Mouse (Mus musculus) adrenal gland, postnatal 10 days (tissue): ENCODE measurements around the gene Resp18. TPM values are rescaled to one million over a fixed set of nuclear protein-coding genes. Genes with fewer than 3 reads are reported as not detected.
A peak's percentile ranks its signal among the peaks of the same experiment; 100 is the strongest.

ENCODE experiments used
- DNase-seq: peaks from one replicate; pipeline ENCODE4 v3.0.0; 2021; ENCODE audit warnings: mixed read lengths
- total RNA-seq, 2 experiments: library from RNA; stranded (reverse); gene quantifications; 2 replicates each; pipeline ENCODE4 v1.2.3; 2021

Resp18 gene
- total RNA-seq, 2 experiments from 2014 or later = 103 to 109 TPM

GRCm38 (mm10) chr1:75277195-75278188 lies 723 bp downstream of the Resp18 start:
- DNase-seq = peak; percentile 82

GRCm38 (mm10) chr1:75264091-75264880 lies 13.9 kb downstream of the Resp18 start, which contains the start of gene Ptprn:
Ptprn (minus strand) TSS chr1:75264502.
- DNase-seq = no peak

- peak; percentile 85 for DNase-seq
Observed at GRCm38 (mm10) chr1:75262969-75263951, 15.0 kb downstream of the Resp18 start.

GRCm38 (mm10) chr1:75261278-75261677 lies 16.9 kb downstream of the Resp18 start:
- no peak for DNase-seq

- DNase-seq = no peak
Observed at GRCm38 (mm10) chr1:75255516-75256046, 22.6 kb downstream of the Resp18 start.

- DNase-seq = no peak
Observed at GRCm38 (mm10) chr1:75254625-75255013, 23.6 kb downstream of the Resp18 start.

- DNase-seq = peak; percentile 90
Observed at GRCm38 (mm10) chr1:75253849-75254624, 24.2 kb downstream of the Resp18 start.

- DNase-seq = no peak
Observed at GRCm38 (mm10) chr1:75253029-75253428, 25.2 kb downstream of the Resp18 start.

GRCm38 (mm10) chr1:75252308-75252707 lies 25.9 kb downstream of the Resp18 start:
- no peak for DNase-seq

- peak; percentile 88 for DNase-seq
Observed at GRCm38 (mm10) chr1:75251112-75251970, 26.9 kb downstream of the Resp18 start.

GRCm38 (mm10) chr1:75250498-75250897 lies 27.7 kb downstream of the Resp18 start:
- DNase-seq = no peak

GRCm38 (mm10) chr1:75248041-75248772 lies 30.0 kb downstream of the Resp18 start:
- DNase-seq = peak; percentile 76

GRCm38 (mm10) chr1:75247071-75247930 lies 30.9 kb downstream of the Resp18 start:
- DNase-seq = no peak

GRCm38 (mm10) chr1:75244836-75245235 lies 33.4 kb downstream of the Resp18 start:
- peak; percentile 64 for DNase-seq

GRCm38 (mm10) chr1:75244175-75244826 lies 33.9 kb downstream of the Resp18 start:
- DNase-seq = no peak

GRCm38 (mm10) chr1:75243411-75243810 lies 34.8 kb downstream of the Resp18 start:
- DNase-seq = no peak

- no peak for DNase-seq
Observed at GRCm38 (mm10) chr1:75239591-75239990, 38.6 kb downstream of the Resp18 start.
